Mouse (Mus musculus): Measurements from ENCODE around the gene Kiz. TPM values are rescaled to one million over a fixed set of nuclear protein-coding genes. Genes with fewer than 3 reads are reported as not detected.
A peak's percentile ranks its signal among the peaks of the same experiment; 100 is the strongest.

The Kiz gene
- total RNA-seq, 1 experiment from 2014 or later: 53.2 TPM

GRCm38 (mm10) chr2:146925296-146925695 lies 69.6 kb downstream of the Kiz start:
- no peak for ATAC-seq (replicated peaks in 1 of 2; ENCODE audit: insufficient read depth in 1 of 2, low FRiP score in 2 of 2, low TSS enrichment in 1 of 2, low read depth in 1 of 2, poor library complexity in 2 of 2, severe bottlenecking in 2 of 2)

- no peak for ATAC-seq (replicated peaks in 1 of 2; ENCODE audit: insufficient read depth in 1 of 2, low FRiP score in 2 of 2, low TSS enrichment in 1 of 2, low read depth in 1 of 2, poor library complexity in 2 of 2, severe bottlenecking in 2 of 2)
Observed at GRCm38 (mm10) chr2:146925846-146926245, 70.2 kb downstream of the Kiz start.

- ATAC-seq (replicated peaks in 1 of 2; ENCODE audit: insufficient read depth in 1 of 2, low FRiP score in 2 of 2, low TSS enrichment in 1 of 2, low read depth in 1 of 2, poor library complexity in 2 of 2, severe bottlenecking in 2 of 2): no peak
Observed at GRCm38 (mm10) chr2:146948223-146948776, 92.6 kb downstream of the Kiz start.

GRCm38 (mm10) chr2:146956366-146956765 lies 100.7 kb downstream of the Kiz start:
- ATAC-seq (replicated peaks in 1 of 2; ENCODE audit: insufficient read depth in 1 of 2, low FRiP score in 2 of 2, low TSS enrichment in 1 of 2, low read depth in 1 of 2, poor library complexity in 2 of 2, severe bottlenecking in 2 of 2): no peak

GRCm38 (mm10) chr2:146958398-146958911 lies 102.8 kb downstream of the Kiz start:
- no peak for ATAC-seq (replicated peaks in 1 of 2; ENCODE audit: insufficient read depth in 1 of 2, low FRiP score in 2 of 2, low TSS enrichment in 1 of 2, low read depth in 1 of 2, poor library complexity in 2 of 2, severe bottlenecking in 2 of 2)

GRCm38 (mm10) chr2:146958951-146959821 lies 103.5 kb downstream of the Kiz start:
- ATAC-seq (replicated peaks in 1 of 2; ENCODE audit: insufficient read depth in 1 of 2, low FRiP score in 2 of 2, low TSS enrichment in 1 of 2, low read depth in 1 of 2, poor library complexity in 2 of 2, severe bottlenecking in 2 of 2): peak; percentile 92 to 94

GRCm38 (mm10) chr2:146975024-146975423 lies 119.4 kb downstream of the Kiz start:
- no peak for ATAC-seq (replicated peaks in 1 of 2; ENCODE audit: insufficient read depth in 1 of 2, low FRiP score in 2 of 2, low TSS enrichment in 1 of 2, low read depth in 1 of 2, poor library complexity in 2 of 2, severe bottlenecking in 2 of 2)

GRCm38 (mm10) chr2:146975453-146976028 lies 119.9 kb downstream of the Kiz start:
- 0 out of 4 replicates have a peak, but pooled peaks of 1 of the 2 experiments have one; percentile 14 for ATAC-seq (replicated peaks in 1 of 2; ENCODE audit: insufficient read depth in 1 of 2, low FRiP score in 2 of 2, low TSS enrichment in 1 of 2, low read depth in 1 of 2, poor library complexity in 2 of 2, severe bottlenecking in 2 of 2)

- ATAC-seq (replicated peaks in 1 of 2; ENCODE audit: insufficient read depth in 1 of 2, low FRiP score in 2 of 2, low TSS enrichment in 1 of 2, low read depth in 1 of 2, poor library complexity in 2 of 2, severe bottlenecking in 2 of 2): no peak
Observed at GRCm38 (mm10) chr2:146982786-146983185, 127.1 kb downstream of the Kiz start.

- ATAC-seq (replicated peaks in 1 of 2; ENCODE audit: insufficient read depth in 1 of 2, low FRiP score in 2 of 2, low TSS enrichment in 1 of 2, low read depth in 1 of 2, poor library complexity in 2 of 2, severe bottlenecking in 2 of 2): no peak
Observed at GRCm38 (mm10) chr2:146984831-146985230, 129.2 kb downstream of the Kiz start.

- no peak for ATAC-seq (replicated peaks in 1 of 2; ENCODE audit: insufficient read depth in 1 of 2, low FRiP score in 2 of 2, low TSS enrichment in 1 of 2, low read depth in 1 of 2, poor library complexity in 2 of 2, severe bottlenecking in 2 of 2)
Observed at GRCm38 (mm10) chr2:146985807-146986206, 130.1 kb downstream of the Kiz start.

- no peak for ATAC-seq (replicated peaks in 1 of 2; ENCODE audit: insufficient read depth in 1 of 2, low FRiP score in 2 of 2, low TSS enrichment in 1 of 2, low read depth in 1 of 2, poor library complexity in 2 of 2, severe bottlenecking in 2 of 2)
Observed at GRCm38 (mm10) chr2:146986429-146986828, 130.8 kb downstream of the Kiz start.

- ATAC-seq (replicated peaks in 1 of 2; ENCODE audit: insufficient read depth in 1 of 2, low FRiP score in 2 of 2, low TSS enrichment in 1 of 2, low read depth in 1 of 2, poor library complexity in 2 of 2, severe bottlenecking in 2 of 2): no peak
Observed at GRCm38 (mm10) chr2:147007265-147007664, 151.6 kb downstream of the Kiz start.

- ATAC-seq (replicated peaks in 1 of 2; ENCODE audit: insufficient read depth in 1 of 2, low FRiP score in 2 of 2, low TSS enrichment in 1 of 2, low read depth in 1 of 2, poor library complexity in 2 of 2, severe bottlenecking in 2 of 2): no peak
Observed at GRCm38 (mm10) chr2:147009084-147009483, 153.4 kb downstream of the Kiz start.

GRCm38 (mm10) chr2:147010141-147010540 lies 154.5 kb downstream of the Kiz start:
- ATAC-seq (replicated peaks in 1 of 2; ENCODE audit: insufficient read depth in 1 of 2, low FRiP score in 2 of 2, low TSS enrichment in 1 of 2, low read depth in 1 of 2, poor library complexity in 2 of 2, severe bottlenecking in 2 of 2): no peak

GRCm38 (mm10) chr2:147010952-147011351 lies 155.3 kb downstream of the Kiz start:
- no peak for ATAC-seq (replicated peaks in 1 of 2; ENCODE audit: insufficient read depth in 1 of 2, low FRiP score in 2 of 2, low TSS enrichment in 1 of 2, low read depth in 1 of 2, poor library complexity in 2 of 2, severe bottlenecking in 2 of 2)

GRCm38 (mm10) chr2:147011474-147012140 lies 155.9 kb downstream of the Kiz start:
- 0 out of 4 replicates have a peak, but pooled peaks of 1 of the 2 experiments have one; percentile 14 for ATAC-seq (replicated peaks in 1 of 2; ENCODE audit: insufficient read depth in 1 of 2, low FRiP score in 2 of 2, low TSS enrichment in 1 of 2, low read depth in 1 of 2, poor library complexity in 2 of 2, severe bottlenecking in 2 of 2)
